In genomic region chr13:52046020-52046419, GRCm38 (mm10) we compare ENCODE assay signal across 13 mouse cellular contexts.
DNase-seq lines count a peak whose midpoint lies in the region; ATAC-seq and TF ChIP-seq lines count a peak whose summit lies in the region.
"Had no signal": no experiment of that assay in that cellular context is flagged by ENCODE, and none has a peak within 500 bp of the region (broad histone marks: within the 10 kb centered on the region; RNA-seq: fewer than 3 reads in every experiment).

No protein-coding gene starts in this region.

- no peaks in the 10 kb centered on the region for H3K27me3 ChIP-seq in heart, embryonic 11.5 days (ENCODE audit: control insufficient read depth, insufficient read depth, low read length)
- no peaks in the 10 kb centered on the region for H3K27me3 ChIP-seq in midbrain, embryonic 14.5 days (ENCODE audit: control insufficient read depth, insufficient read depth, low read length)
- H3K27me3 ChIP-seq: embryonic facial prominence, embryonic 13.5 days; kidney, embryonic 15.5 days; neural tube, embryonic 12.5 days had no signal

- 0 out of 2 replicates have a peak, but pooled peaks cover 2% of the 10 kb centered on the region for H3K9me3 ChIP-seq in heart, embryonic 11.5 days (replicated peaks; ENCODE audit: control insufficient read depth, low read length)
- no peaks in the 10 kb centered on the region for H3K9me3 ChIP-seq in midbrain, embryonic 14.5 days (ENCODE audit: control insufficient read depth, low read length)
- H3K9me3 ChIP-seq: embryonic facial prominence, embryonic 13.5 days; kidney, embryonic 15.5 days had no signal

- intact Hi-C loops in heart, postnatal 10 days (cut with DNase I) = loop anchor here (2.0 kb wide), 1 partner anchor 199 kb away; the partner anchor contains the start of gene Gadd45g

- 26% methylated on average over 5 of the region's 5 CpGs for WGBS in heart, embryonic 11.5 days (ENCODE audit: insufficient replicate concordance)
- 62% methylated on average over 5 of the region's 5 CpGs for WGBS in midbrain, embryonic 14.5 days

- H3K27ac ChIP-seq in layer of hippocampus, adult 2 months = peak overlapping the region; percentile 60
- peak overlapping the region; percentile 78 for H3K27ac ChIP-seq in heart, embryonic 11.5 days (ENCODE audit: low read depth, low read length)
- H3K27ac ChIP-seq in midbrain, embryonic 14.5 days (replicated peaks; ENCODE audit: low read depth, low read length) = 0 out of 2 replicates have a peak overlapping the region, but pooled peaks have one; percentile 3
- H3K27ac ChIP-seq: embryonic facial prominence, embryonic 13.5 days; kidney, embryonic 15.5 days; neural tube, embryonic 12.5 days had no signal

- no peak overlapping the region for H3K4me3 ChIP-seq in layer of hippocampus, adult 2 months
- H3K4me3 ChIP-seq in heart, embryonic 11.5 days (ENCODE audit: low read depth, low read length) = 0 out of 2 replicates have a peak overlapping the region, but pooled peaks have one; percentile 12
- no peak overlapping the region for H3K4me3 ChIP-seq in midbrain, embryonic 14.5 days (replicated peaks; ENCODE audit: low read depth, low read length)
- H3K4me3 ChIP-seq: embryonic facial prominence, embryonic 13.5 days; kidney, embryonic 15.5 days; neural tube, embryonic 12.5 days had no signal

- peaks cover 25% of the 10 kb centered on the region for H3K4me1 ChIP-seq in heart, embryonic 11.5 days (ENCODE audit: control insufficient read depth, insufficient read depth, low read length)
- peaks cover 9% of the 10 kb centered on the region; the same call in 1 of the 2 replicates for H3K4me1 ChIP-seq in midbrain, embryonic 14.5 days (ENCODE audit: control insufficient read depth, insufficient read depth, low read length)

- peak in 1 of 2 experiments; percentile 31 for DNase-seq in layer of hippocampus, adult 2 months (ENCODE audit: low spot score in 2 of 2)
- no peak for DNase-seq in layer of hippocampus, postnatal 25 days (ENCODE audit: extremely low spot score in 1 of 2, low spot score in 1 of 2)
- peak; percentile 72 to 77 for DNase-seq in heart, postnatal 10 days
- DNase-seq in midbrain, embryonic 14.5 days = peak; percentile 36
- DNase-seq in ovary, postnatal 14 days (ENCODE audit: low spot score) = no peak
- DNase-seq in urinary bladder, adult 18-20 months (ENCODE audit: low spot score in 2 of 2) = no peak
- DNase-seq: gastrocnemius, postnatal 10 days; thymus, postnatal 25 days had no signal

- no peaks in the 10 kb centered on the region for H3K36me3 ChIP-seq in heart, embryonic 11.5 days (ENCODE audit: control insufficient read depth, insufficient read depth, low read length)
- H3K36me3 ChIP-seq in midbrain, embryonic 14.5 days (ENCODE audit: control insufficient read depth, insufficient read depth, low read length) = no peaks in the 10 kb centered on the region
- H3K36me3 ChIP-seq: embryonic facial prominence, embryonic 13.5 days; kidney, embryonic 15.5 days; neural tube, embryonic 12.5 days had no signal

- peak overlapping the region; percentile 51 for H3K4me2 ChIP-seq in heart, embryonic 11.5 days
- no peak overlapping the region for H3K4me2 ChIP-seq in midbrain, embryonic 14.5 days (ENCODE audit: low read length)
- H3K4me2 ChIP-seq: embryonic facial prominence, embryonic 13.5 days; kidney, embryonic 15.5 days; neural tube, embryonic 12.5 days had no signal

- ATAC-seq in heart, embryonic 11.5 days (replicated peaks; ENCODE audit: insufficient number of reproducible peaks, low FRiP score, low TSS enrichment) = peak; percentile 57; the same call in 1 of the 2 replicates
- ATAC-seq in midbrain, embryonic 14.5 days (ENCODE audit: low FRiP score, low TSS enrichment) = no peak
- ATAC-seq: activated CD4-positive, CD25-positive, alpha-beta regulatory T cell, adult 4 months had no signal

- TF ChIP-seq CTCF in layer of hippocampus, adult 2 months (conservative IDR thresholded peaks at IDR 0.05) = no peak

- peak overlapping the region; percentile 28; the same call in 1 of the 2 replicates for H3K9ac ChIP-seq in heart, embryonic 11.5 days (ENCODE audit: low read depth, low read length)
- no peak overlapping the region for H3K9ac ChIP-seq in midbrain, embryonic 14.5 days (replicated peaks; ENCODE audit: low read length)
- H3K9ac ChIP-seq: embryonic facial prominence, embryonic 13.5 days; kidney, embryonic 15.5 days; neural tube, embryonic 12.5 days had no signal

Comparison
In these comparisons a context has a peak if more than half of its experiments do, and no peak if none do; other contexts are left out.
1. DNase-seq: peak in heart, postnatal 10 days (2 of 2) and midbrain, embryonic 14.5 days (single experiment); none in layer of hippocampus, postnatal 25 days (0 of 2), ovary, postnatal 14 days (single experiment) and urinary bladder, adult 18-20 months (0 of 2).
2. H3K27ac ChIP-seq: peak in every context shown above with its lines; median percentile 78 in heart, embryonic 11.5 days; 60 in layer of hippocampus, adult 2 months; 3 in midbrain, embryonic 14.5 days.